Comparison of ENCODE assay signal across 10 mouse cellular contexts in the genomic region with DNA sequence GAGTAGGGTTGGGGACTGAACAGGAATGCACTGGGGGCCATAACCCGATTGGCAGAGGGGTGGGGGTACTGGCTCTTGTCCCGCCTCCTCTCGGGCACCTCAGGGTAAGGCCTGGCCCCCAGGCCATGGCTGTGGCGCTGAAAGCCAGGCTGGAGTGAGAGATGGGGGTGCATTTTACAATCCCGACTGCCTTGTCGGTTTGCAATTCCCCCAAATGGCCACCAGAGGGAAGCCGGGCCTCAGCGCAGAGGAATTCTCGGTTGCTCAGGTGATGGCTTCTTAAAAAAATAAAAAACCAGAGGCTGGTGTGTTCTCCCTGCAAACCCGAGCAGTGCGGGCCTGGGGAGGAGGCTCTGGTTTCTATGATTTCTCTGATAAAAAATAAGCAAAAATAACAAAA. TPM values are rescaled to one million over a fixed set of nuclear protein-coding genes. Genes with fewer than 3 reads are reported as not detected.
A peak's percentile ranks its signal among the peaks of the same experiment; 100 is the strongest.
DNase-seq lines count a peak whose midpoint lies in the region; ATAC-seq lines count a peak whose summit lies in the region.
"Had no signal": no experiment of that assay in that cellular context is flagged by ENCODE, and none has a peak within 500 bp of the region (broad histone marks: within the 10 kb centered on the region; RNA-seq: fewer than 3 reads in every experiment).

No protein-coding gene starts in this region.

- WGBS in kidney, embryonic 15.5 days, result 4% methylated on average over 11 of the region's 11 CpGs

- H3K4me1 ChIP-seq in kidney, embryonic 15.5 days, result peaks cover 34% of the 10 kb centered on the region

- no peak overlapping the region for H3K27ac ChIP-seq in kidney, embryonic 15.5 days
- H3K27ac ChIP-seq: embryonic facial prominence, embryonic 13.5 days had no signal

- intact Hi-C loops in left cerebral cortex, postnatal 25 days (cut with DNase I), result loop anchor here (1.0 kb wide), 1 partner anchor 88 kb away; no protein-coding TSS in a partner anchor

- H3K4me3 ChIP-seq in kidney, embryonic 15.5 days (replicated peaks), result no peak overlapping the region
- H3K4me3 ChIP-seq: embryonic facial prominence, embryonic 13.5 days had no signal

- no peaks in the 10 kb centered on the region for H3K9me3 ChIP-seq in kidney, embryonic 15.5 days (replicated peaks)
- H3K9me3 ChIP-seq: embryonic facial prominence, embryonic 13.5 days had no signal

- no peak overlapping the region for H3K9ac ChIP-seq in kidney, embryonic 15.5 days
- H3K9ac ChIP-seq: embryonic facial prominence, embryonic 13.5 days had no signal

- ATAC-seq in kidney, embryonic 15.5 days (replicated peaks; ENCODE audit: low FRiP score), result no peak
- ATAC-seq in erythroid progenitor cell, adult 5-6 weeks (replicated peaks; ENCODE audit: low FRiP score, poor library complexity, severe bottlenecking), result peak; percentile 68
- peak; percentile 52 for ATAC-seq in neutrophil, adult 5-6 weeks (ENCODE audit: extremely low read depth, insufficient number of reproducible peaks, low FRiP score, poor library complexity, severe bottlenecking)

- DNase-seq in kidney, adult 18-20 months, result peak; percentile 54
- DNase-seq in CD8-positive naive resting alpha-beta T cell, adult 2 months (ENCODE audit: low read depth in 2 of 2, low spot score in 2 of 2), result peak; percentile 38 to 49
- peak; percentile 57 to 66 for DNase-seq in adrenal gland, postnatal 36 days
- DNase-seq in left cerebral cortex, postnatal 25 days (ENCODE audit: low spot score in 2 of 2), result peak; percentile 53 to 73
- no peak for DNase-seq in spleen, postnatal 4 days (ENCODE audit: low spot score in 2 of 2)

- peaks cover 43% of the 10 kb centered on the region for H3K27me3 ChIP-seq in kidney, embryonic 15.5 days

- H3K4me2 ChIP-seq in kidney, embryonic 15.5 days, result no peak overlapping the region
- H3K4me2 ChIP-seq: embryonic facial prominence, embryonic 13.5 days had no signal

- no peaks in the 10 kb centered on the region for H3K36me3 ChIP-seq in kidney, embryonic 15.5 days
- H3K36me3 ChIP-seq: embryonic facial prominence, embryonic 13.5 days had no signal

RNA-seq across cellular contexts. Expression of gene Cd164l2, which starts 2.6 kb away (rescaled TPM):
- polyA plus RNA-seq in kidney, embryonic 15.5 days (2015; fragmentation: Nextera tagmentation; extraction: Ambion mirVana), result 7.8 and 8.2 TPM in 2 replicates
- 1 to 10 TPM in 1 of 2 experiments, under 1 TPM in 1; 0.79 to 1.1 TPM for total RNA-seq in adrenal gland, postnatal 36 days (2021)
- total RNA-seq in erythroid progenitor cell, adult 5-6 weeks (2015; ENCODE audit: low replicate concordance), result not detected in 2 replicates
- total RNA-seq in erythroid progenitor cell, adult 5-6 weeks (2017; ENCODE audit: low replicate concordance), result not detected in 2 replicates
- total RNA-seq in left cerebral cortex, postnatal 25 days (2021), result 1 to 10 TPM; 5.3 to 6.9 TPM
- 2.9 TPM in 1 of 2 replicates, not detected in the other for total RNA-seq in neutrophil, adult 5-6 weeks (2017)

RNA-seq across cellular contexts. Expression of gene Gpr3, which starts 3.0 kb away (rescaled TPM):
- 0.09 and 0.12 TPM in 2 replicates for polyA plus RNA-seq in kidney, embryonic 15.5 days (2015; fragmentation: Nextera tagmentation; extraction: Ambion mirVana)
- total RNA-seq in adrenal gland, postnatal 36 days (2021), result under 1 TPM; 0.63 to 0.89 TPM
- not detected in 2 replicates for total RNA-seq in erythroid progenitor cell, adult 5-6 weeks (2015; ENCODE audit: low replicate concordance)
- not detected in 2 replicates for total RNA-seq in erythroid progenitor cell, adult 5-6 weeks (2017; ENCODE audit: low replicate concordance)
- 10 to 100 TPM; 10.1 to 13.0 TPM for total RNA-seq in left cerebral cortex, postnatal 25 days (2021)
- total RNA-seq in neutrophil, adult 5-6 weeks (2017), result not detected in 2 replicates
- polyA plus RNA-seq: liver, embryonic 16.5 days had no signal

RNA-seq across cellular contexts. Expression of gene Map3k6, which starts 31.3 kb away (rescaled TPM):
- polyA plus RNA-seq in kidney, embryonic 15.5 days (2015; fragmentation: Nextera tagmentation; extraction: Ambion mirVana), result 4.0 and 4.3 TPM in 2 replicates
- 10 to 100 TPM; 15.9 to 38.8 TPM for total RNA-seq in adrenal gland, postnatal 36 days (2021)
- total RNA-seq in erythroid progenitor cell, adult 5-6 weeks (2015; ENCODE audit: low replicate concordance), result 4.2 TPM in 1 of 2 replicates, not detected in the other
- 8.1 TPM in 1 of 2 replicates, not detected in the other for total RNA-seq in erythroid progenitor cell, adult 5-6 weeks (2017; ENCODE audit: low replicate concordance)
- 1 to 10 TPM; 4.7 to 5.3 TPM for total RNA-seq in left cerebral cortex, postnatal 25 days (2021)
- 1.0 and 2.9 TPM in 2 replicates for total RNA-seq in neutrophil, adult 5-6 weeks (2017)

RNA-seq across cellular contexts. Expression of gene Sytl1, which starts 53.5 kb away (rescaled TPM):
- 0.96 and 1.8 TPM in 2 replicates for polyA plus RNA-seq in kidney, embryonic 15.5 days (2015; fragmentation: Nextera tagmentation; extraction: Ambion mirVana)
- total RNA-seq in adrenal gland, postnatal 36 days (2021), result 1 to 10 TPM; 1.4 to 1.5 TPM
- 0.84 TPM in 1 of 2 replicates, not detected in the other for total RNA-seq in erythroid progenitor cell, adult 5-6 weeks (2015; ENCODE audit: low replicate concordance)
- 1.8 TPM in 1 of 2 replicates, not detected in the other for total RNA-seq in erythroid progenitor cell, adult 5-6 weeks (2017; ENCODE audit: low replicate concordance)
- 1 to 10 TPM in 1 of 2 experiments, under 1 TPM in 1; 0.98 to 1.2 TPM for total RNA-seq in left cerebral cortex, postnatal 25 days (2021)
- total RNA-seq in neutrophil, adult 5-6 weeks (2017), result 2.9 and 5.0 TPM in 2 replicates

Comparison
In these comparisons a context has a peak if more than half of its experiments do, and no peak if none do; other contexts are left out.
1. DNase-seq: peak in kidney, adult 18-20 months (single experiment), CD8-positive naive resting alpha-beta T cell, adult 2 months (2 of 2), adrenal gland, postnatal 36 days (2 of 2) and left cerebral cortex, postnatal 25 days (2 of 2); none in spleen, postnatal 4 days (0 of 2).
2. RNA of gene Gpr3, which starts 3.0 kb away (total RNA-seq): 10.1 to 13.0 TPM in left cerebral cortex, postnatal 25 days; 0.63 to 0.89 TPM in adrenal gland, postnatal 36 days, not detected in erythroid progenitor cell, adult 5-6 weeks and not detected in neutrophil, adult 5-6 weeks; every median in the first group is over 4 times any median in the second.